Mouse (Mus musculus): ENCODE measurements around the gene Mark2. TPM values are rescaled to one million over a fixed set of nuclear protein-coding genes. Genes with fewer than 3 reads are reported as not detected.

Gene Mark2
- polyA plus RNA-seq, 1 experiment: 102 TPM

DNA sequence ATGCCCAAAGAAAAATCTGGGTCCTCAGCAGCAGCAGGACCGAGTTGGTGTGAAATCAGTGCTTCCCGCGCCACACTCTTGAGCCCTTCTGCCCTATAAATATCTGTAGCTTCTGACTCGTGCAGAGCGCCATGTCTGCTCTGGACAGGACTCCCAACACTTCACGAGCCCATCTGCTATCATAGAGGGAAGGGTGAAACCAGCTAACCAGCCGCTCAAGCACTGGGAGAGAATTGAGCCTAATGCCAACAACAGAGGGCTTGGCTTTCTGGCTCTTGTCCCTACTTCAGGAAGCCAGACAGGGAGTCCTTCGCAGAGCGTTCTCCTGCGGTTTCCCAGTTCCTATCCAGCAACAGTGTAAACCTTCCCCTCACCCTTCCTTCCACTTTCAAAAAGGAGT is 30.4 kb downstream of the Mark2 start:
- H3K27ac ChIP-seq (ENCODE audit: insufficient read depth, low read length): peak overlapping the region; percentile 26; the same call in 1 of the 2 replicates
- no peak overlapping the region for H3K4me3 ChIP-seq (ENCODE audit: insufficient read depth, low read length)
- peaks cover 40% of the 10 kb centered on the region for H3K4me1 ChIP-seq (ENCODE audit: control insufficient read depth, insufficient read depth, low read length)
- TF ChIP-seq CTCF (IDR thresholded peaks at IDR 0.05; ENCODE audit: extremely low read depth, insufficient read depth, low read length) (no peak), POLR2A (IDR thresholded peaks at IDR 0.05; ENCODE audit: extremely low read depth, insufficient read depth, low read length) (no peak)

DNA sequence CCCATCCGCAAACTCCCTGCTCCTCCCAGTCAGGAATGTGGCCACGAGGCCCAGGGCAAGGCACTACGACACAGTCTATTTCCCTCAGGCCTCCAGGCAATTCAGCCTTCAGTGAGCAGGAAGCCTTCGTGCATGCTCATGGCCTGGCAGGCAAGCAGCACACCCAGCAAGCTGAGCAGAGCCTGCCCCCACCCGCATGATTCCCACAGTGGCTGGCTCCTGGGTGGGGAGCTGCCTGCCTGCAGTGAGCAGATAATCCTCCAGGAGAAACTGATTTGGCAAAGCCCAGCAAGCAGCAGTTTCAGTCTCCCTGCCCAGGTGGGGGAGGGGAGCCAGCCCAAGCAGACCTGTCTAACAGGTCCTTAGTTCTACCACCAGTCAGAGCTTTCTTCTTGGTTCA is 31.0 kb downstream of the Mark2 start:
- no peak for TF ChIP-seq POLR2A (IDR thresholded peaks at IDR 0.05; ENCODE audit: extremely low read depth, insufficient read depth, low read length)
- TF ChIP-seq CTCF (IDR thresholded peaks at IDR 0.05; ENCODE audit: extremely low read depth, insufficient read depth, low read length): no peak
- H3K4me3 ChIP-seq (ENCODE audit: insufficient read depth, low read length): no peak overlapping the region
- H3K4me1 ChIP-seq (ENCODE audit: control insufficient read depth, insufficient read depth, low read length): peaks cover 43% of the 10 kb centered on the region
- H3K27ac ChIP-seq (ENCODE audit: insufficient read depth, low read length): peak overlapping the region; percentile 43

DNA sequence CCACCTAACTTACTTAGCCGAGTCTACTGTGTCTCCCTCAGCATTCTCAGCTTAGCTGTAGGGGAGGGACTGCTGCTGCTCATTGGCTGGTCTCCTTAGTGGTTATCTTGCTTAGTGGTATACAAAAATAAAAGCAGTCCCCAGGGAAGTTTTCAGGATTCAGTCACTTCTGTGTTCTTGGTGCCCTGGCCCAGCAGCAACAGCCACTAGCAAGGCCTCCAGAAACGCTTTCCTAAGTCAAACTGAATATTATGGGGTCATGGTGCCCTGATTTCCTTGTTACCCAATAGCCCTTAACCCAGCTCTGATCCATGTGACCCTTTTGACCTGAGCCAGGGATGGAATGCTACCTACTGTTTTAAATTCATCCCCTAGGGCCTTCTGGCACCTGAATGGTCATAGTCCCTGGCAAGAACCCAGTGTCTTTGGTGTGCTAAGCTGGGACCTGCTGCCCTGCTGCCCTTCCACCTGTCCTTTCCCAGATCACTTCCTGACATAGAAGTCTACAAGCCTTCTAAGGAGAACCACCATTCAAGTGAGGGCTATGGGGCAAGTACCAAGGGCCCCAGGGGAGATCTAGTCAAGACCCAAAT is 31.8 kb downstream of the Mark2 start:
- H3K4me1 ChIP-seq (ENCODE audit: control insufficient read depth, insufficient read depth, low read length): peaks cover 41% of the 10 kb centered on the region
- no peak overlapping the region for H3K4me3 ChIP-seq (ENCODE audit: insufficient read depth, low read length)
- H3K27ac ChIP-seq (ENCODE audit: insufficient read depth, low read length): peak overlapping the region; percentile 43; the same call in 1 of the 2 replicates
- no peak for TF ChIP-seq POLR2A (IDR thresholded peaks at IDR 0.05; ENCODE audit: extremely low read depth, insufficient read depth, low read length)
- TF ChIP-seq CTCF (IDR thresholded peaks at IDR 0.05; ENCODE audit: extremely low read depth, insufficient read depth, low read length): no peak

DNA sequence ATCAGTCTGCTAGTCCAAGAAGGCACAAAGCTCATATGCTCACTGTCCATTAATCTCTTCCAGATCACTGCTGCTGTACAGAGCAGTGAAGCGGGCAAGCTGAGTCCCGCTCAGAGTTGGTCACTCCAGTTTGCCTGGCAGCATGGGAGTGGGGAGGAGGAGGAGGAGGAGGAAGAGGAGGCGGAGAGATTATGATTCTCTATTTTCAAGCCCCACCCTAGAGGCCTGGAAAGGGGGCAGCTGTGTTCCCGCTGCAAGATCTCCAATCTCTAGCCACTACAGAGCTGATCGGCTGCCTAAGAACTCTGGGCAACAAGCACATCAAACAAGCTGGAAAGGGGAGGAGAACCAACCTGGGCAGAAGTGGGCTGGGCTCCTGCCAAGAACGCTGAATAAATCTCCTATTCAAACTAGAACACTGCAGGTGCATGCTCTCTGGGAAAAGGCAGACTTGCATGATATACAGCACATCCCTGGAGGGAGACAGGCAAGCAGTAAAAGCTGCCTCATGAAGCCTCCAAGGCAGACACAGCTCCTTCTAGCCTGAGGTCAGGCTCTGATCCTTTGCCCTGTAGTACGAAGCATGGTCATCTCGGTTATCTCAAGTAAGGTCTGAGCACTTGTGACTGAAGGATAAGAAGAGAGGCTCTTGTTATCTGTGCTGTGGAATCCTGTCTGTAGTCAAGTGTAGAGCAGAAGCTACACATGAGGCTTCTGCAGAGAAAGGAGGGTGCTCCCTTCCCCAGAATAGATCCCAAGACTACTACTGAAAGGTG is 33.5 kb downstream of the Mark2 start:
- Histone ChIP-seq H3K4me3 (ENCODE audit: insufficient read depth, low read length) (no peak overlapping the region), H3K27ac (ENCODE audit: insufficient read depth, low read length) (peak overlapping the region; percentile 5; the same call in 1 of the 2 replicates), H3K4me1 (ENCODE audit: control insufficient read depth, insufficient read depth, low read length) (peaks cover 43% of the 10 kb centered on the region)
- TF ChIP-seq CTCF (IDR thresholded peaks at IDR 0.05; ENCODE audit: extremely low read depth, insufficient read depth, low read length) (no peak), POLR2A (IDR thresholded peaks at IDR 0.05; ENCODE audit: extremely low read depth, insufficient read depth, low read length) (no peak)

DNA sequence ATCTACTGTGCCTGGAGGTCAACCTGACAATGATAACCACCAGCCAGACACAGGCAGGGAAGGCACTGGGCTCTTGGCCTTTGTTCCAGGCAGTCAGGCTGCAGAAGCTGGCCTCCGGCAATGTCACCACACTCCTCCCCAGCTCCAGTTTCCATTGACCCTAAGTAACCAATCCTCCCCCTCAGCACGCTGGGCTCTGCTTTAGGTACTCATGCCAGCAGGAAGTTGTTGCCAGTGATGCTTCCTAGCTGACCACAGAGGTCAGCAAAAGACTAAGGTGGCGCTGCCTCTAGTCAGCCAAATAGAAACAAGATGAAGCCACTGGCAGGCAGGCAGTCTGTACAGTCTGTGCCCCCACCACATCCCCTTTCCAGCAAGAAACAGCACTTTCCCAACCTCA is 34.7 kb downstream of the Mark2 start:
- no peak overlapping the region for H3K4me3 ChIP-seq (ENCODE audit: insufficient read depth, low read length)
- TF ChIP-seq CTCF (IDR thresholded peaks at IDR 0.05; ENCODE audit: extremely low read depth, insufficient read depth, low read length) (no peak), POLR2A (IDR thresholded peaks at IDR 0.05; ENCODE audit: extremely low read depth, insufficient read depth, low read length) (no peak)
- peaks cover 48% of the 10 kb centered on the region for H3K4me1 ChIP-seq (ENCODE audit: control insufficient read depth, insufficient read depth, low read length)
- H3K27ac ChIP-seq (ENCODE audit: insufficient read depth, low read length): no peak overlapping the region

DNA sequence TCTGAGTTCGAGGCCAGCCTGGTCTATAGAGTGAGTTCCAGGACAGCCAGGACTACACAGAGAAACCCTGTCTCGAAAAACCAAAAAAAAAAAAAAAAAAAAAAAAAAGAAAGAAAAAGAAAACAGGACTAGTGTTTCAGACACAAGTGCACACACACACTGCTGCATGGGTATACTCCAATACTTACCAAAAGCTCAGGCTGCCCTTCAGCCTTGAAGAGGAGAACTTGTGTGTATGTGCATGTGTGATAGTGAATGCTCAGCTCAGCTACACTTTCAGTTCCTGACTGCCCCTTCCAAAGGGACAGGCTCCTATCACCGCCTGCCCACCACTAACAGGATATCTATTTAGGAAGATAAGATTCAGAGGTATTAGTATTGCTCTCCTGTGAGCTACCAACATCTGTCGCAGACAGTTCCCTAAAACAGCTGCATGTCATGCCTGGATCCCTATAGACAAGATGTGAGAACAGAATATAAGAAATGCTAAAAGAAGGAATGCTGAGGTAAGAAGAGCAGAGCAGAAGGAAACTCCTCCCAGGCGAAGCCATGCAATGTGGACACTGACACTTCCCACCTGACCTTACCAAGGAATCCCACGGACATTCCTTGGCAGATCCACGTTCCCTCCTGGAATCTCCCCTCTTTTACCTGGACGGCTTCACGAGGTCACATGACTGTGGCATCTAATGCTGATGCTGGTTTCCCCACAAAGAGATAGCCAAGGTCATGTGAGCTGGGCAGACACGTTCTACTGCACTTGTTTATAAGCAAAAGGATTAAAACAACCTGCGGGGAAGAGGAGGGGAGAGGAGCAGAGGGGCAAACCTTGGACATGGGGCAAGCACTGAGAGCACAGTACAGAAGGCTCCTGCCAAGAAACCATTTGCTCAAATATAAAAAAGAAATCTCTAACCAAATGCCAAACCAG is 36.0 kb downstream of the Mark2 start:
- Histone ChIP-seq H3K27ac (ENCODE audit: insufficient read depth, low read length) (0 out of 2 replicates have a peak overlapping the region, but pooled peaks have one; percentile 45), H3K4me3 (ENCODE audit: insufficient read depth, low read length) (no peak overlapping the region), H3K4me1 (ENCODE audit: control insufficient read depth, insufficient read depth, low read length) (peaks cover 44% of the 10 kb centered on the region)
- TF ChIP-seq CTCF (IDR thresholded peaks at IDR 0.05; ENCODE audit: extremely low read depth, insufficient read depth, low read length): no peak
- TF ChIP-seq POLR2A (IDR thresholded peaks at IDR 0.05; ENCODE audit: extremely low read depth, insufficient read depth, low read length): no peak

DNA sequence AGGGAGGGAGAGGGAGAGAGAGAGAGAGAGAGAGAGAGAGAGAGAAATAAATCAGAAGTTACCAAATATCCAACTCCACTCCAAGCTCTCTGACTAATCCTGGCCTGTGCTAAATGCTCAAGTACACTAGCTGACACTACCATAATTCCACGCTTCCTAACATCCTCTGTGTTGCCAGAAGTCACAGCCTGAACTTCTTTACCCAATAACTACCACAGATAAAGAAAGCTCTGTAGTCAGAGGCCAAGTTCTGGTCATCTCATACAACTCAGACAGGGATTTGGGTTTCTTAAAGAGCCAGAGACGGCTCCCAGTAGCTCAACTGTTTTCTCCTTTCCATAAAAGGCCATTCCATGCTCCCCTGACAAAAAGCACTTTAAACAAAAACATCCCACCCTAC is 36.9 kb downstream of the Mark2 start:
- Histone ChIP-seq H3K4me1 (ENCODE audit: control insufficient read depth, insufficient read depth, low read length) (peaks cover 37% of the 10 kb centered on the region), H3K27ac (ENCODE audit: insufficient read depth, low read length) (no peak overlapping the region), H3K4me3 (ENCODE audit: insufficient read depth, low read length) (no peak overlapping the region)
- no peak for TF ChIP-seq CTCF (IDR thresholded peaks at IDR 0.05; ENCODE audit: extremely low read depth, insufficient read depth, low read length)
- TF ChIP-seq POLR2A (IDR thresholded peaks at IDR 0.05; ENCODE audit: extremely low read depth, insufficient read depth, low read length): no peak

DNA sequence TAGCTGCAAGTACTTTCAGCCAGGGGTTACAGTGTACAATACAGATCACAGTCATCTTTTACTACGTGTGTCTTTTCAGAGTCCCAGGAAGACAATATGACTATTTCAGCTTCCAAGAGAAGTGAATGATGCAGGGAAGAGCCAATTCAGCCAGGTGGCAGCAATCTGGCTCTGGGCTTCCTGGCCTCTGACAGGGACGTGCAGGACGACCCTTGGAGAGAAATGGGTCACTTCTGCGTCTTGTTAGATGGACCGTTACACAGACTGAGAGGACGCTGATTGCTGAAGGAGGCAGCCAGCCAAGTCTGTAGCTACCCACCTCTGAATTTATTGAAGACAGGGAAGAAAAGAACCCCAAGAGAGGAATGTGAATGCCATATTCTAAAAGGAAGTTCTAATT is 37.9 kb downstream of the Mark2 start:
- Histone ChIP-seq H3K4me1 (ENCODE audit: control insufficient read depth, insufficient read depth, low read length) (peaks cover 34% of the 10 kb centered on the region), H3K27ac (ENCODE audit: insufficient read depth, low read length) (no peak overlapping the region), H3K4me3 (ENCODE audit: insufficient read depth, low read length) (no peak overlapping the region)
- TF ChIP-seq POLR2A (IDR thresholded peaks at IDR 0.05; ENCODE audit: extremely low read depth, insufficient read depth, low read length) (no peak), CTCF (IDR thresholded peaks at IDR 0.05; ENCODE audit: extremely low read depth, insufficient read depth, low read length) (no peak)

DNA sequence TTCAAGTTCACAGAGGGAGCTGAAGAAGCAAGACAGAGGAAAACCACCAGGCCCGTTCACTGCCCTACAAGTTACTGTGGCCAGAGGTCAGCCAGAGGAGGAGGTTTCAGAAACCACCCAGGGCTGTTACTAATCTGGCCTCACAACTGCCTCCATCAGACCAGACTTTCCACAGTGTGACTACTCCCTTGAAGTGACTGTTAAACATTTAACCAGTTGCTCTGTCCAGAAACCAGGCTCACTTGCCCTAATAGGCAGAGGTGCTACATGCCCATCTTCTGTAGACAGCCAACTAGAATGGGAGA is 39.2 kb downstream of the Mark2 start:
- no peak overlapping the region for H3K4me3 ChIP-seq (ENCODE audit: insufficient read depth, low read length)
- TF ChIP-seq POLR2A (IDR thresholded peaks at IDR 0.05; ENCODE audit: extremely low read depth, insufficient read depth, low read length) (no peak), CTCF (IDR thresholded peaks at IDR 0.05; ENCODE audit: extremely low read depth, insufficient read depth, low read length) (no peak)
- H3K4me1 ChIP-seq (ENCODE audit: control insufficient read depth, insufficient read depth, low read length): peaks cover 25% of the 10 kb centered on the region
- peak overlapping the region; percentile 12; the same call in 1 of the 2 replicates for H3K27ac ChIP-seq (ENCODE audit: insufficient read depth, low read length)

Data from cortical plate, adult 2 months (tissue).